Mouse (Mus musculus): Measurements from ENCODE around the gene Slc29a1.

DNA sequence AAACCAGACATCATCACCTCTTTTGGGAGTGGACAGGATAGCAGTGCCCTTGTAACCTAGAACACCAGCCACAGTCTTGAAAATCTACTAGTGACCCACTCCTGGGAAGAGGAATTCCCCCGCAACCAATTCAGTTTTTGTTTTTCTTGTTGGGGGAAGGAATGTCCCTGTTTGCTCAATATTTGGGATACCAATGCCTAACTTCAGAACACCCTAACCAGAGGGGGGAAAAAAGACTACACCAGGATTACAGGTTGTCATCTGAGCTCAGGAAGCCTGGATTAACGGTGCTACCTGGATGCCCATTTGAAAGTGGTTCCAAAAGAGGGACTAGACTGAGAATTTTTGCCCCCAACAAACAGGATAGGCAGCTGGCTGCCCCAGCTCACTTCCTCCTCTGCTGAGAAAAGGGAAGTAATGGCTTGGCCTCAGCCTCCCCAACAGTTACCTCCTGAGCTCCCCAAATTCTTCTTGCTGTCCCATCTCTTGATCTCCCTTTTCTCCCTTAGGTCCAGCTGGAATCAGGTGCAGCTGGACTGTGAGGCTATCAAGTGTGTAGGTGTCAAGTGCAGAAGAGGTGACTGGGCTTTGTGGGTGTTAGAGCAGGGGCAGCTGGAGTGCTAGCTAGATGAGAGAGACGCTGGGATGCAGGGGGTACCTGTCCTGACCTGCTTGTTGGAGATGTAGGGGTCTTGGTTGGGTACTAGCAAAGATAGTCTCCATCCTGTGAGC is 42.7 kb downstream of the Slc29a1 start:
- TF ChIP-seq CTCF (IDR thresholded peaks at IDR 0.05; ENCODE audit: control insufficient read depth, insufficient read depth, low read length) (no peak), POLR2A (IDR thresholded peaks at IDR 0.05; ENCODE audit: borderline replicate concordance, control insufficient read depth, low read depth, low read length) (no peak)

Measured in bone marrow, adult 2 months (tissue).